Mouse (Mus musculus): ENCODE results near the gene Lpcat4. TPM values are rescaled to one million over a fixed set of nuclear protein-coding genes. Genes with fewer than 3 reads are reported as not detected.
A peak's percentile ranks its signal among the peaks of the same experiment; 100 is the strongest.

Lpcat4 gene
- polyA plus RNA-seq (2016; fragmentation: Nextera tagmentation; extraction: Ambion mirVana): 18.4 and 18.6 TPM in 2 replicates

- Histone ChIP-seq H3K4me1 (replicated peaks) (peaks cover 14% of the 10 kb centered on the region), H3K27ac (ENCODE audit: poor library complexity, severe bottlenecking) (peak within 1 kb of the TSS; percentile 89), H3K27me3 (replicated peaks) (no peaks in the 10 kb centered on the region), H3K4me3 (peak within 1 kb of the TSS; percentile 87), H3K36me3 (peaks cover 18% of the 10 kb centered on the region), H3K4me2 (peak within 1 kb of the TSS; percentile 83), H3K9ac (peak within 1 kb of the TSS; percentile 85), H3K9me3 (replicated peaks) (no peaks in the 10 kb centered on the region)
- 4% methylated on average over 81 of the region's 94 CpGs for WGBS
- peak; percentile 89 for ATAC-seq (ENCODE audit: insufficient number of reproducible peaks, low FRiP score)
Observed at GRCm38 (mm10) chr2:112239212-112239934, at the start of gene Lpcat4. TSS of gene Lpcat4 (plus strand) at chr2:112239468.

GRCm38 (mm10) chr2:112196859-112197258, 42.4 kb upstream of the Lpcat4 start:
- H3K4me3 ChIP-seq: no peak overlapping the region
- H3K9ac ChIP-seq: no peak overlapping the region
- no peaks in the 10 kb centered on the region for H3K27me3 ChIP-seq (replicated peaks)
- no peak overlapping the region for H3K4me2 ChIP-seq
- no peak overlapping the region for H3K27ac ChIP-seq (ENCODE audit: poor library complexity, severe bottlenecking)
- H3K9me3 ChIP-seq (replicated peaks): no peaks in the 10 kb centered on the region
- WGBS: 2% methylated on average over 2 of the region's 2 CpGs
- no peaks in the 10 kb centered on the region for H3K4me1 ChIP-seq (replicated peaks)
- no peaks in the 10 kb centered on the region for H3K36me3 ChIP-seq
- no peak for ATAC-seq (ENCODE audit: insufficient number of reproducible peaks, low FRiP score)

GRCm38 (mm10) chr2:112203056-112203455, 36.2 kb upstream of the Lpcat4 start:
- Histone ChIP-seq H3K4me2 (no peak overlapping the region), H3K27ac (ENCODE audit: poor library complexity, severe bottlenecking) (no peak overlapping the region), H3K4me1 (replicated peaks) (no peaks in the 10 kb centered on the region), H3K27me3 (replicated peaks) (no peaks in the 10 kb centered on the region), H3K4me3 (no peak overlapping the region), H3K36me3 (no peaks in the 10 kb centered on the region), H3K9me3 (replicated peaks) (no peaks in the 10 kb centered on the region), H3K9ac (no peak overlapping the region)
- no peak for ATAC-seq (ENCODE audit: insufficient number of reproducible peaks, low FRiP score)
- WGBS: 67% methylated on average over 6 of the region's 6 CpGs

GRCm38 (mm10) chr2:112210142-112210541, 29.1 kb upstream of the Lpcat4 start:
- no peaks in the 10 kb centered on the region for H3K36me3 ChIP-seq
- WGBS: 71% methylated on average over 6 of the region's 6 CpGs
- no peaks in the 10 kb centered on the region for H3K9me3 ChIP-seq (replicated peaks)
- no peak for ATAC-seq (ENCODE audit: insufficient number of reproducible peaks, low FRiP score)
- H3K4me2 ChIP-seq: no peak overlapping the region
- no peak overlapping the region for H3K27ac ChIP-seq (ENCODE audit: poor library complexity, severe bottlenecking)
- no peak overlapping the region for H3K9ac ChIP-seq
- H3K27me3 ChIP-seq (replicated peaks): no peaks in the 10 kb centered on the region
- H3K4me1 ChIP-seq (replicated peaks): no peaks in the 10 kb centered on the region
- no peak overlapping the region for H3K4me3 ChIP-seq

- Histone ChIP-seq H3K36me3 (no peaks in the 10 kb centered on the region), H3K9ac (no peak overlapping the region), H3K4me1 (replicated peaks) (no peaks in the 10 kb centered on the region), H3K27ac (ENCODE audit: poor library complexity, severe bottlenecking) (no peak overlapping the region), H3K27me3 (replicated peaks) (no peaks in the 10 kb centered on the region), H3K9me3 (replicated peaks) (no peaks in the 10 kb centered on the region), H3K4me3 (no peak overlapping the region), H3K4me2 (no peak overlapping the region)
- WGBS: 77% methylated on average over 2 of the region's 2 CpGs
- ATAC-seq (ENCODE audit: insufficient number of reproducible peaks, low FRiP score): no peak
Observed at GRCm38 (mm10) chr2:112210699-112211098, 28.6 kb upstream of the Lpcat4 start.

GRCm38 (mm10) chr2:112215977-112216376, 23.3 kb upstream of the Lpcat4 start:
- Histone ChIP-seq H3K4me2 (no peak overlapping the region), H3K4me1 (replicated peaks) (no peaks in the 10 kb centered on the region), H3K9me3 (replicated peaks) (no peaks in the 10 kb centered on the region), H3K4me3 (no peak overlapping the region), H3K36me3 (no peaks in the 10 kb centered on the region), H3K9ac (no peak overlapping the region), H3K27me3 (replicated peaks) (no peaks in the 10 kb centered on the region), H3K27ac (ENCODE audit: poor library complexity, severe bottlenecking) (no peak overlapping the region)
- no peak for ATAC-seq (ENCODE audit: insufficient number of reproducible peaks, low FRiP score)
- WGBS: 8% methylated on average over 1 of the region's 1 CpGs

- no peaks in the 10 kb centered on the region for H3K36me3 ChIP-seq
- no peak overlapping the region for H3K4me2 ChIP-seq
- no peak for ATAC-seq (ENCODE audit: insufficient number of reproducible peaks, low FRiP score)
- no peaks in the 10 kb centered on the region for H3K4me1 ChIP-seq (replicated peaks)
- H3K4me3 ChIP-seq: no peak overlapping the region
- H3K27ac ChIP-seq (ENCODE audit: poor library complexity, severe bottlenecking): no peak overlapping the region
- 68% methylated on average over 6 of the region's 6 CpGs for WGBS
- no peaks in the 10 kb centered on the region for H3K9me3 ChIP-seq (replicated peaks)
- H3K27me3 ChIP-seq (replicated peaks): no peaks in the 10 kb centered on the region
- H3K9ac ChIP-seq: no peak overlapping the region
Observed at GRCm38 (mm10) chr2:112217614-112218013, 21.7 kb upstream of the Lpcat4 start.

- 74% methylated on average over 5 of the region's 5 CpGs for WGBS
- Histone ChIP-seq H3K27ac (ENCODE audit: poor library complexity, severe bottlenecking) (no peak overlapping the region), H3K9me3 (replicated peaks) (no peaks in the 10 kb centered on the region), H3K4me3 (no peak overlapping the region), H3K4me1 (replicated peaks) (no peaks in the 10 kb centered on the region), H3K9ac (no peak overlapping the region), H3K36me3 (no peaks in the 10 kb centered on the region), H3K4me2 (no peak overlapping the region), H3K27me3 (replicated peaks) (no peaks in the 10 kb centered on the region)
- ATAC-seq (ENCODE audit: insufficient number of reproducible peaks, low FRiP score): no peak
Observed at GRCm38 (mm10) chr2:112220880-112221279, 18.4 kb upstream of the Lpcat4 start.

GRCm38 (mm10) chr2:112222607-112223006, 16.7 kb upstream of the Lpcat4 start:
- ATAC-seq (ENCODE audit: insufficient number of reproducible peaks, low FRiP score): no peak
- H3K4me1 ChIP-seq (replicated peaks): no peaks in the 10 kb centered on the region
- H3K4me2 ChIP-seq: no peak overlapping the region
- no peaks in the 10 kb centered on the region for H3K9me3 ChIP-seq (replicated peaks)
- no peaks in the 10 kb centered on the region for H3K36me3 ChIP-seq
- no peak overlapping the region for H3K27ac ChIP-seq (ENCODE audit: poor library complexity, severe bottlenecking)
- 48% methylated on average over 5 of the region's 5 CpGs for WGBS
- no peak overlapping the region for H3K9ac ChIP-seq
- H3K27me3 ChIP-seq (replicated peaks): no peaks in the 10 kb centered on the region
- no peak overlapping the region for H3K4me3 ChIP-seq

GRCm38 (mm10) chr2:112224356-112224755, 14.9 kb upstream of the Lpcat4 start:
- no peak for ATAC-seq (ENCODE audit: insufficient number of reproducible peaks, low FRiP score)
- Histone ChIP-seq H3K4me3 (no peak overlapping the region), H3K4me1 (replicated peaks) (no peaks in the 10 kb centered on the region), H3K9ac (no peak overlapping the region), H3K27ac (ENCODE audit: poor library complexity, severe bottlenecking) (no peak overlapping the region), H3K36me3 (no peaks in the 10 kb centered on the region), H3K4me2 (no peak overlapping the region), H3K9me3 (replicated peaks) (no peaks in the 10 kb centered on the region), H3K27me3 (replicated peaks) (no peaks in the 10 kb centered on the region)
- WGBS: 51% methylated on average over 4 of the region's 4 CpGs

GRCm38 (mm10) chr2:112232623-112233022, 6.6 kb upstream of the Lpcat4 start:
- ATAC-seq (ENCODE audit: insufficient number of reproducible peaks, low FRiP score): no peak
- Histone ChIP-seq H3K9ac (no peak overlapping the region), H3K27ac (ENCODE audit: poor library complexity, severe bottlenecking) (no peak overlapping the region), H3K9me3 (replicated peaks) (no peaks in the 10 kb centered on the region), H3K4me1 (replicated peaks) (no peaks in the 10 kb centered on the region), H3K27me3 (replicated peaks) (no peaks in the 10 kb centered on the region), H3K4me2 (no peak overlapping the region), H3K4me3 (no peak overlapping the region), H3K36me3 (no peaks in the 10 kb centered on the region)
- WGBS: 81% methylated on average over 1 of the region's 1 CpGs

- no peaks in the 10 kb centered on the region for H3K27me3 ChIP-seq (replicated peaks)
- 78% methylated on average over 2 of the region's 2 CpGs for WGBS
- H3K9ac ChIP-seq: no peak overlapping the region
- H3K4me2 ChIP-seq: no peak overlapping the region
- no peaks in the 10 kb centered on the region for H3K9me3 ChIP-seq (replicated peaks)
- H3K4me1 ChIP-seq (replicated peaks): peaks cover 14% of the 10 kb centered on the region
- no peak overlapping the region for H3K4me3 ChIP-seq
- ATAC-seq (ENCODE audit: insufficient number of reproducible peaks, low FRiP score): no peak
- H3K36me3 ChIP-seq: no peaks in the 10 kb centered on the region
- no peak overlapping the region for H3K27ac ChIP-seq (ENCODE audit: poor library complexity, severe bottlenecking)
Observed at GRCm38 (mm10) chr2:112236620-112237019, 2.6 kb upstream of the Lpcat4 start.
